Mouse (Mus musculus) stomach, postnatal 0 days (tissue): ENCODE measurements around the gene Abhd14b. TPM values are rescaled to one million over a fixed set of nuclear protein-coding genes. Genes with fewer than 3 reads are reported as not detected.

Experiments
- ATAC-seq: fragments of 200-750 bp; cut with Nextera tagmentation; 2 replicates; pipeline ENCODE4 v1.8.0; 2017; ENCODE audit not compliant: low FRiP score, low TSS enrichment
- DNase-seq: peaks from one replicate; pipeline ENCODE4 v3.0.0-alpha.2; 2016; ENCODE audit warnings: low spot score
- H3K27ac ChIP-seq: fragments of 300-500 bp; sonication (generic); replicated peaks from 2 replicates; pipeline ENCODE4 v1.5.1; 2014; ENCODE audit warnings: mild to moderate bottlenecking, control low read depth
- H3K27me3 ChIP-seq: fragments of 300-500 bp; sonication (generic); 2 replicates; pipeline ENCODE4 v1.6.1; 2014; ENCODE audit warnings: low read length; ENCODE audit not compliant: control insufficient read depth, insufficient read depth
- H3K36me3 ChIP-seq: fragments of 300-500 bp; sonication (generic); 2 replicates; pipeline ENCODE4 v1.6.1; 2014; ENCODE audit warnings: low read length, mixed read lengths; ENCODE audit not compliant: control insufficient read depth, insufficient read depth
- H3K4me1 ChIP-seq: fragments of 300-500 bp; sonication (generic); replicated peaks from 2 replicates; pipeline ENCODE4 v1.6.1; 2014; ENCODE audit warnings: antibody characterized with exemption; ENCODE audit not compliant: control insufficient read depth, insufficient read depth
- H3K4me2 ChIP-seq: fragments of 300-500 bp; sonication (generic); replicated peaks from 2 replicates; pipeline ENCODE4 v1.6.1; 2014; ENCODE audit warnings: low read depth, mild to moderate bottlenecking, control low read depth, moderate library complexity
- H3K4me3 ChIP-seq: fragments of 300-500 bp; sonication (generic); 2 replicates; pipeline ENCODE4 v1.5.1; 2014; ENCODE audit warnings: low read depth, low read length, control low read depth
- H3K9ac ChIP-seq: fragments of 300-500 bp; sonication (generic); 2 replicates; pipeline ENCODE4 v1.6.1; 2014; ENCODE audit warnings: mild to moderate bottlenecking, low read length, control low read depth, mixed read lengths
- H3K9me3 ChIP-seq: fragments of 300-500 bp; sonication (generic); 2 replicates; pipeline ENCODE4 v1.6.1; 2016; ENCODE audit warnings: low read length; ENCODE audit not compliant: control insufficient read depth
- CTCF ChIP-seq: IDR thresholded peaks from 2 replicates; pipeline ENCODE4 v1.5.1; 2016; ENCODE audit warnings: antibody characterized with exemption, low read depth, mild to moderate bottlenecking, moderate library complexity
- EP300 ChIP-seq: optimal IDR thresholded peaks from 2 replicates; pipeline ENCODE3; 2016; ENCODE audit warnings: antibody characterized with exemption
- WGBS: fragments of 180-500 bp; shearing (Covaris S2); extraction: QIAGEN DNeasy Blood & Tissue Kit; methylation state at CpG from one replicate; pipeline ENCODE4 v1.1.7; 2014; 5-methylcytosine and 5-hydroxymethylcytosine counted together
- polyA plus RNA-seq: library from polyadenylated mRNA; unstranded; fragments of >200 nt; fragmentation: Nextera tagmentation; extraction: Ambion mirVana; gene quantifications from 2 replicates; pipeline ENCODE4 v1.2.1, GENCODE M21; 2015

Abhd14b gene
- polyA plus RNA-seq, 1 experiment from 2014 or later, result 39.0 TPM

GRCm38 (mm10) chr9:106453271-106454070 is 6.2 kb downstream of the Abhd14b start, which contains the start of gene Pcbp4:
Gene Pcbp4, plus strand, starts transcription at chr9:106453291.
- under 1% methylated on average over 38 of the region's 74 CpGs for WGBS
- Histone ChIP-seq H3K9ac (peak within 1 kb of the TSS; percentile 72), H3K27ac (peak within 1 kb of the TSS; percentile 65), H3K4me1 (peaks cover 25% of the 10 kb centered on the region), H3K36me3 (no peaks in the 10 kb centered on the region), H3K9me3 (no peaks in the 10 kb centered on the region), H3K27me3 (no peaks in the 10 kb centered on the region), H3K4me2 (peak within 1 kb of the TSS; percentile 78), H3K4me3 (peak within 1 kb of the TSS; percentile 61)
- ATAC-seq, result peak; percentile 68
- peak; percentile 78 for DNase-seq
- TF ChIP-seq CTCF (no peak), EP300 (no peak)

GRCm38 (mm10) chr9:106454071-106454761 is 7.0 kb downstream of the Abhd14b start:
- Histone ChIP-seq H3K4me3 (peak overlapping the region; percentile 61), H3K9ac (peak overlapping the region; percentile 72), H3K36me3 (no peaks in the 10 kb centered on the region), H3K27me3 (no peaks in the 10 kb centered on the region), H3K27ac (peak overlapping the region; percentile 65), H3K9me3 (no peaks in the 10 kb centered on the region), H3K4me1 (peaks cover 22% of the 10 kb centered on the region), H3K4me2 (peak overlapping the region; percentile 78)
- no peak for DNase-seq
- ATAC-seq, result peak; percentile 7
- TF ChIP-seq EP300, result no peak
- TF ChIP-seq CTCF, result no peak
- WGBS, result 7% methylated on average over 20 of the region's 20 CpGs

GRCm38 (mm10) chr9:106454888-106455681 is 7.8 kb downstream of the Abhd14b start:
- Histone ChIP-seq H3K9me3 (no peaks in the 10 kb centered on the region), H3K27me3 (no peaks in the 10 kb centered on the region), H3K4me3 (peak overlapping the region; percentile 61), H3K4me1 (peaks cover 19% of the 10 kb centered on the region), H3K36me3 (no peaks in the 10 kb centered on the region), H3K9ac (peak overlapping the region; percentile 72), H3K4me2 (peak overlapping the region; percentile 78), H3K27ac (no peak overlapping the region)
- ATAC-seq (no peak), DNase-seq (no peak)
- WGBS, result 23% methylated on average over 16 of the region's 17 CpGs
- TF ChIP-seq CTCF (no peak), EP300 (no peak)

- TF ChIP-seq CTCF (no peak), EP300 (no peak)
- no peaks in the 10 kb centered on the region for H3K27me3 ChIP-seq
- no peak overlapping the region for H3K4me2 ChIP-seq
- 44% methylated on average over 15 of the region's 15 CpGs for WGBS
- peak overlapping the region; percentile 30; the same call in 1 of the 2 replicates for H3K27ac ChIP-seq
- peaks cover 12% of the 10 kb centered on the region; the same call in 1 of the 2 replicates for H3K4me1 ChIP-seq
- DNase-seq (no peak), ATAC-seq (no peak)
- no peak overlapping the region for H3K4me3 ChIP-seq
- H3K36me3 ChIP-seq, result no peaks in the 10 kb centered on the region
- no peaks in the 10 kb centered on the region for H3K9me3 ChIP-seq
- 0 out of 2 replicates have a peak overlapping the region, but pooled peaks have one; percentile 27 for H3K9ac ChIP-seq
Observed at GRCm38 (mm10) chr9:106456325-106457162, 9.3 kb downstream of the Abhd14b start.

- DNase-seq (no peak), ATAC-seq (no peak)
- 69% methylated on average over 9 of the region's 9 CpGs for WGBS
- no peak for TF ChIP-seq EP300
- TF ChIP-seq CTCF, result no peak
- H3K4me3 ChIP-seq, result no peak overlapping the region
- H3K4me1 ChIP-seq, result peaks cover 12% of the 10 kb centered on the region; the same call in 1 of the 2 replicates
- no peaks in the 10 kb centered on the region for H3K27me3 ChIP-seq
- H3K4me2 ChIP-seq, result no peak overlapping the region
- no peaks in the 10 kb centered on the region for H3K36me3 ChIP-seq
- no peaks in the 10 kb centered on the region for H3K9me3 ChIP-seq
- no peak overlapping the region for H3K9ac ChIP-seq
- H3K27ac ChIP-seq, result peak overlapping the region; percentile 13; the same call in 1 of the 2 replicates
Observed at GRCm38 (mm10) chr9:106457163-106457559, 9.9 kb downstream of the Abhd14b start.
